Mouse (Mus musculus) embryonic facial prominence, embryonic 13.5 days (tissue): ENCODE results near the gene Mpp3. TPM values are rescaled to one million over a fixed set of nuclear protein-coding genes. Genes with fewer than 3 reads are reported as not detected.

Experiments used
- ATAC-seq: fragments of 200-750 bp; cut with Nextera tagmentation; 2 replicates; pipeline ENCODE4 v1.8.0; 2017; ENCODE audit warnings: low read depth; ENCODE audit not compliant: insufficient number of reproducible peaks, insufficient read depth, low FRiP score, low TSS enrichment
- H3K27ac ChIP-seq: fragments of 300-500 bp; sonication (generic); 2 replicates; pipeline ENCODE4 v1.5.1; 2015; ENCODE audit warnings: moderate library complexity, mild to moderate bottlenecking, inconsistent platforms
- H3K27me3 ChIP-seq: fragments of 300-500 bp; sonication (generic); 2 replicates; pipeline ENCODE4 v1.6.1; 2015; ENCODE audit warnings: mild to moderate bottlenecking, inconsistent platforms
- H3K36me3 ChIP-seq: fragments of 300-500 bp; sonication (generic); 2 replicates; pipeline ENCODE4 v1.6.1; 2015; ENCODE audit warnings: mild to moderate bottlenecking, inconsistent platforms
- H3K4me1 ChIP-seq: fragments of 300-500 bp; sonication (generic); 2 replicates; pipeline ENCODE4 v1.6.1; 2015; ENCODE audit warnings: inconsistent platforms
- H3K4me2 ChIP-seq: fragments of 300-500 bp; sonication (generic); 2 replicates; pipeline ENCODE4 v1.6.1; 2015; ENCODE audit warnings: moderate library complexity, mild to moderate bottlenecking, inconsistent platforms
- H3K4me3 ChIP-seq: fragments of 300-500 bp; sonication (generic); 2 replicates; pipeline ENCODE4 v1.5.1; 2015; ENCODE audit warnings: mild to moderate bottlenecking, inconsistent platforms
- H3K9ac ChIP-seq: fragments of 300-500 bp; sonication (generic); 2 replicates; pipeline ENCODE4 v1.6.1; 2015; ENCODE audit warnings: mild to moderate bottlenecking, inconsistent platforms
- H3K9me3 ChIP-seq: fragments of 300-500 bp; sonication (generic); 2 replicates; pipeline ENCODE4 v1.6.1; 2016; ENCODE audit warnings: inconsistent platforms
- WGBS: fragments of 180-500 bp; shearing (Covaris S2); methylation state at CpG from one replicate; pipeline ENCODE4 v1.1.7; 2015; ENCODE audit warnings: mixed read lengths; 5-methylcytosine and 5-hydroxymethylcytosine counted together
- polyA plus RNA-seq: library from polyadenylated mRNA; unstranded; fragments of >200 nt; fragmentation: Nextera tagmentation; extraction: Ambion mirVana; gene quantifications from 2 replicates; pipeline ENCODE4 v1.2.1, GENCODE M21; 2015

Mpp3 gene
- polyA plus RNA-seq, 1 experiment from 2014 or later = 4.3 TPM

- Histone ChIP-seq H3K9ac (no peak overlapping the region), H3K27ac (no peak overlapping the region), H3K4me2 (no peak overlapping the region), H3K4me1 (peaks cover 5% of the 10 kb centered on the region; the same call in 1 of the 2 replicates), H3K9me3 (0 out of 2 replicates have a peak, but pooled peaks cover 2% of the 10 kb centered on the region), H3K4me3 (no peak overlapping the region), H3K27me3 (peaks cover 4% of the 10 kb centered on the region), H3K36me3 (no peaks in the 10 kb centered on the region)
- 66% methylated on average over 13 of the region's 13 CpGs for whole genome bisulfite sequencing
- ATAC-seq = no peak
Measured at GRCm38 (mm10) chr11:102039487-102040137, 11.4 kb upstream of the Mpp3 start.

GRCm38 (mm10) chr11:102037789-102038188 is 9.5 kb upstream of the Mpp3 start:
- ATAC-seq = no peak
- no peak overlapping the region for H3K4me2 ChIP-seq
- peaks cover 4% of the 10 kb centered on the region for H3K27me3 ChIP-seq
- no peak overlapping the region for H3K27ac ChIP-seq
- H3K4me3 ChIP-seq = no peak overlapping the region
- 0 out of 2 replicates have a peak, but pooled peaks cover 2% of the 10 kb centered on the region for H3K9me3 ChIP-seq
- H3K4me1 ChIP-seq = peaks cover 6% of the 10 kb centered on the region; the same call in 1 of the 2 replicates
- WGBS = 83% methylated on average over 6 of the region's 6 CpGs
- no peaks in the 10 kb centered on the region for H3K36me3 ChIP-seq
- no peak overlapping the region for H3K9ac ChIP-seq

DNA sequence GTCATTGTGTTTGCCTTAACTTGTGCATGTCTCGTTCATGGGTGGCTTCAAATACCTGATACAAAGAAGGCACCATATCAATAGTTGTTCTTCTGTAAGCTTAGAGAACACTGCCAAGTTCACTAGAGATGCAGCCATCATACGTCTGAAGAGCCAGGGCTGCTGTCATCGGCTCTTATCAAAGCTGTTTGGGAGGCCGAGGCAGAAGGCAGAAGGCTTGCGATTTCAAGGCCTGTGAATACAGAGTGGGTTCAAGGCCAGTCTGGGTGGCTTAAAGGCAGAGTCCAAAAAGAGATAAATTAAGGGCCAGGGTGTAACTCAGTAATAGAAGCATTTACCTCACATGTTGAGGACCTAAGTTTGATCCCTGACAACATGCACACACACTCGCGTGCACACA is 8.1 kb upstream of the Mpp3 start:
- no peak overlapping the region for H3K4me3 ChIP-seq
- no peaks in the 10 kb centered on the region for H3K36me3 ChIP-seq
- H3K4me1 ChIP-seq = peaks cover 6% of the 10 kb centered on the region; the same call in 1 of the 2 replicates
- no peak overlapping the region for H3K9ac ChIP-seq
- 0 out of 2 replicates have a peak, but pooled peaks cover 2% of the 10 kb centered on the region for H3K9me3 ChIP-seq
- peaks cover 4% of the 10 kb centered on the region for H3K27me3 ChIP-seq
- no peak for ATAC-seq
- H3K27ac ChIP-seq = no peak overlapping the region
- 83% methylated on average over 7 of the region's 7 CpGs for WGBS
- H3K4me2 ChIP-seq = no peak overlapping the region

- no peaks in the 10 kb centered on the region for H3K36me3 ChIP-seq
- H3K4me3 ChIP-seq = no peak overlapping the region
- no peak overlapping the region for H3K4me2 ChIP-seq
- peaks cover 6% of the 10 kb centered on the region; the same call in 1 of the 2 replicates for H3K4me1 ChIP-seq
- 78% methylated on average over 5 of the region's 5 CpGs for WGBS
- H3K9ac ChIP-seq = no peak overlapping the region
- H3K9me3 ChIP-seq = no peaks in the 10 kb centered on the region
- peaks cover 4% of the 10 kb centered on the region for H3K27me3 ChIP-seq
- H3K27ac ChIP-seq = no peak overlapping the region
- ATAC-seq = no peak
Measured at GRCm38 (mm10) chr11:102035456-102035960, 7.2 kb upstream of the Mpp3 start.

DNA sequence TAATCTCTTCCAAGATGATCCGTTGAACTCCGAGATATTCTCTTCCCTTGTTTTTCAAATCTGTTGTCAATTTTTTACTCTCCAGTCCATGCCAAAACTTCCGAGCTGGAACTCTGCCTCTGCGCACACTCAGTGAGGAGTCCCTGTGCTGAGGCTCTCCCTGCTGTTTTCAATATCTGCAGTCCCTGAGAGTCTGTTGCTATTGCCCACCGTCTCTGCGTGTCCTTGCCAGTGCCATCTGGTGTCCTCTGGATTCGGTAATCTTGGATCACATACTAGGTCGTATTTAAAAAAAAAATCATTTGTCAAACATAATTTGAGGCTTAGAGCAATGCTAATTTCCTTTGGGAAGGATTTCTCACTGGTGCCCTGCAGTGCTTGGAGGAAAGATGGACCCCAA is 6.6 kb upstream of the Mpp3 start:
- Histone ChIP-seq H3K27me3 (peaks cover 4% of the 10 kb centered on the region), H3K4me1 (peaks cover 6% of the 10 kb centered on the region; the same call in 1 of the 2 replicates), H3K9ac (no peak overlapping the region), H3K4me3 (no peak overlapping the region), H3K4me2 (no peak overlapping the region), H3K36me3 (no peaks in the 10 kb centered on the region), H3K27ac (no peak overlapping the region), H3K9me3 (no peaks in the 10 kb centered on the region)
- WGBS = 39% methylated on average over 8 of the region's 8 CpGs
- ATAC-seq = no peak

DNA sequence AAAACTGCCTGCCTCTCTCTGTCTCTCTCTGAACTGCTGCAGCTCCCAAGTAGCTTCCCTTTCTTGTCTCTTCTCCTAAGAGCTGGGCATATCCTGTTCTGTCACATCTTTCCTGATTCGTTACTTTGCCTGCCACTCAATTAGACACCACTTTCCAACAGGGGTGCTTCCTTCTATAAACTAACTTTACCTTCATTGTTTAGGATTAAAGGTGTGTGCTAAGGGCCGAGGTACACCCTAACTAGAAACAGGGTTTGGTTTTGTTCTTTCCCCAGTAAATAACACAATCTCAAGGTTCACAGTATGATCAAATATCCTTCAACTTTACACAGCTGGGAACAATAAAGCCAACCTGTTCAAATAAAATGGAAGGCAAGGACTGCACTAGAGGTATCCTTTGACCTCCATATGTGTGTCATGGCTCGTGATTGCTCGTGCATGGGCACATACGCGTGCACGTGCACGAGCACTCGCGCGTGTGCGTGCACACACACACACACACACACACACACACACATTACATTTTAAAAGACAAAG is 4.9 kb upstream of the Mpp3 start:
- H3K9ac ChIP-seq = no peak overlapping the region
- peaks cover 7% of the 10 kb centered on the region for H3K27me3 ChIP-seq
- WGBS = 77% methylated on average over 12 of the region's 12 CpGs
- no peak overlapping the region for H3K4me2 ChIP-seq
- no peak overlapping the region for H3K4me3 ChIP-seq
- H3K36me3 ChIP-seq = no peaks in the 10 kb centered on the region
- no peaks in the 10 kb centered on the region for H3K9me3 ChIP-seq
- no peak overlapping the region for H3K27ac ChIP-seq
- ATAC-seq = no peak
- peaks cover 6% of the 10 kb centered on the region; the same call in 1 of the 2 replicates for H3K4me1 ChIP-seq

DNA sequence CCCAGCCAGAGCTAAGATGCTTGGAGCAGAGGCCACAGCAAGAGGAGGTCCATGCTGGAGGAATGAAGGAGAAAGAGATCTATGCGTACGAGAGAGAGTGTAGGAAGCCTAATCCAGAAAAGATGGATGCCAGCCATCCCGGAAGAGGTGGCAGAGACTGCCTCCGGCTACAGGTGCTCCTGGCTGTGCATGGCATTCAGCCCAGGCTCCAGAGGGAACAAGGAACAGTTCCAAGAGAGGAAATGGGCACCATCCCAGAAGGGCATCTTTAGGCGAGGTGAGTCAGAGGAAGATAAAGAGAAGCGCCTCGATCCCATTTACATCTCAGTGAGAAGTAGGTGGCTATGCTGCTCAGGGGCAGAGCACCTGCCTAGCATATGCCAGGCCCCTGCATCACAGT is 2.9 kb upstream of the Mpp3 start:
- WGBS = 78% methylated on average over 7 of the region's 7 CpGs

GRCm38 (mm10) chr11:102029966-102030365 is 1.7 kb upstream of the Mpp3 start:
- WGBS = 36% methylated on average over 7 of the region's 7 CpGs
- H3K9ac ChIP-seq = no peak overlapping the region
- ATAC-seq = no peak

More for the DNA sequence above, 2.9 kb upstream of the Mpp3 start:
- Histone ChIP-seq H3K27me3 (0 out of 2 replicates have a peak, but pooled peaks cover 5% of the 10 kb centered on the region), H3K9ac (no peak overlapping the region), H3K27ac (no peak overlapping the region), H3K4me1 (peaks cover 15% of the 10 kb centered on the region; the same call in 1 of the 2 replicates), H3K4me2 (no peak overlapping the region), H3K36me3 (no peaks in the 10 kb centered on the region), H3K4me3 (no peak overlapping the region), H3K9me3 (no peaks in the 10 kb centered on the region)
- no peak for ATAC-seq

GRCm38 (mm10) chr11:102029304-102029703 is 1.0 kb upstream of the Mpp3 start:
- no peak overlapping the region for H3K27ac ChIP-seq
- H3K9me3 ChIP-seq = no peaks in the 10 kb centered on the region
- no peak overlapping the region for H3K4me3 ChIP-seq
- peaks cover 14% of the 10 kb centered on the region; the same call in 1 of the 2 replicates for H3K4me1 ChIP-seq
- no peak for ATAC-seq
- 75% methylated on average over 4 of the region's 4 CpGs for WGBS
- H3K27me3 ChIP-seq = 0 out of 2 replicates have a peak, but pooled peaks cover 12% of the 10 kb centered on the region
- no peak overlapping the region for H3K9ac ChIP-seq
- no peak overlapping the region for H3K4me2 ChIP-seq
- no peaks in the 10 kb centered on the region for H3K36me3 ChIP-seq

More at GRCm38 (mm10) chr11:102029966-102030365, 1.7 kb upstream of the Mpp3 start:
- Histone ChIP-seq H3K27ac (no peak overlapping the region), H3K4me1 (peaks cover 18% of the 10 kb centered on the region; the same call in 1 of the 2 replicates), H3K4me2 (no peak overlapping the region), H3K4me3 (no peak overlapping the region), H3K9me3 (no peaks in the 10 kb centered on the region), H3K36me3 (no peaks in the 10 kb centered on the region), H3K27me3 (0 out of 2 replicates have a peak, but pooled peaks cover 12% of the 10 kb centered on the region)

DNA sequence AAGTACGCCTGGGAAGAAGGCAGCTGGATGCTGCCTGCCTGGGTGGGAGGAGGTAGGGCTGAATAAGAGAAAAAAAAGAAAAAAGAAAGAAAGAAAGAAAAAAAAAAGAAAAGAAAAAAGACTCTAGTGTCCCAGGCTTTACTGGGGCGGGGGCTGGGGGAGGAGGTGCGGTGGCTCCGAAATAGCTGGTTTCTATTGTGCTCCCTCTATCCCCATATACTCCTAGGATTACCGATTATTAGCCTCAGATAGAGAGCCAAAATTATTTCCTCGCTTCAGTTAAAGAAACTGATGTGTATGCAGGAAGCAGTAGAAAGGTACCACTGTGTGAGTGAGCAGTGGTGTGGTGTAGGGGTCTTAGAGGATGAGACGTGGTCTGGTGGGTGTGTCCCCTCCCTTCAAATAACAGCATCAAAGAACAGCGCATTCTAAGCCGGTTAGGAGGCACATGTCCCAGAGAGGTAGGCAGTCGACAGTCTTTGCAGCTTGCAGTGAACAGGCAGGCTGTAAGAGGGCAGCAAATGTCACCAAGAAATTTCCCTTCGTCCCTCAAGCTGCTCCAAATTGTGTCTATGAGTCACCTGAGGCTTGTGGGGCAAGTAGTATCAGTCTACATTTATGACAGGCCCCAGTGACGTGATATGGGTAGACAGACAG is 772 bp downstream of the Mpp3 start:
- Histone ChIP-seq H3K4me2 (peak overlapping the region; percentile 92), H3K9ac (peak overlapping the region; percentile 75), H3K27ac (no peak overlapping the region), H3K4me3 (peak overlapping the region; percentile 64), H3K4me1 (peaks cover 14% of the 10 kb centered on the region; the same call in 1 of the 2 replicates), H3K9me3 (no peaks in the 10 kb centered on the region), H3K36me3 (no peaks in the 10 kb centered on the region), H3K27me3 (0 out of 2 replicates have a peak, but pooled peaks cover 12% of the 10 kb centered on the region)
- 0 out of 2 replicates have a peak, but pooled peaks have one; percentile 17 for ATAC-seq
- WGBS = 6% methylated on average over 12 of the region's 12 CpGs

DNA sequence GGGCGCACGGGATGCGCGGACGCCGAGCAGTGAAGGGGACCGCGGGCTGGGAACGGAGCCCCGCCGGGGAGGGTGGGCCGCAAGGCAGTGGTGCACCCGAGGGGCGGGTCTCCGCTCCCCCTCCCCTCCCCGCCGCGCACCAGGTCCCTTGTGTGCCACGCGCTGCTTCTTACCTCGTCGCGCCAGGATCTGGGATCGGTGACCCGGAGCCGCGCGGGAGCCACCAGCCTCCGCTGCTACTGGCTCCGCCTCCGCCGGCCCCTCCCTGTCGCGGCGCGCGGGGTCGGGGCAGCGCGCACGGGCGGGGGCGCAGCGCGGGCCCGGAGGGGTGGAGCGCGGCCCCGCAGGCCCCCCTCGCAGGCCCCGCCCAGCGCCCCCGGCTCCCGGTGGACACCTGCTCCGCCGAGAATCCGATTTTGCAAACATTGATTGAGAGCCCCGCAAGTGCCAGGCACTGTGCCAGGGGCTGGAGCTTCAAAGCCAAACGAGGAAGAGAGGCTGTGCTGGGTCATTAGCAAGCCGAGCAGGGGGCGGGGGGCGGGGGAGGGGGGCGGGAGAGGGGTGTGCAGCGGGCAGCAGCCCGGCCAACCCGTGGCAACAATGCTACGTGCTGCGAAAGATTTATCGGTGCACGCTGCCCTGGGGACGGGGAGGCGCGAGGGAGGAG is 1.4 kb downstream of the Mpp3 start:
- Histone ChIP-seq H3K36me3 (no peaks in the 10 kb centered on the region), H3K4me3 (peak overlapping the region; percentile 64), H3K9me3 (no peaks in the 10 kb centered on the region), H3K4me1 (peaks cover 14% of the 10 kb centered on the region; the same call in 1 of the 2 replicates), H3K9ac (peak overlapping the region; percentile 75), H3K4me2 (peak overlapping the region; percentile 92), H3K27me3 (0 out of 2 replicates have a peak, but pooled peaks cover 12% of the 10 kb centered on the region), H3K27ac (peak overlapping the region; percentile 33; the same call in 1 of the 2 replicates)
- ATAC-seq = peak; percentile 45; the same call in 1 of the 2 replicates
- WGBS = under 1% methylated on average over 73 of the region's 73 CpGs
